Mouse (Mus musculus) small intestine, adult 2 months (tissue): Measurements from ENCODE around the gene Mutyh. TPM values are rescaled to one million over a fixed set of nuclear protein-coding genes. Genes with fewer than 3 reads are reported as not detected.
A peak's percentile ranks its signal among the peaks of the same experiment; 100 is the strongest.
"Not testable (repeated sequence)": the region's sequence is repeated elsewhere in the genome, so short reads cannot be mapped to it uniquely, and the experiment has no call there.

ENCODE experiments used
- H3K27ac ChIP-seq: fragments of 200-500 bp; 2 replicates; pipeline ENCODE4 v1.5.1; 2012; ENCODE audit warnings: low read depth, low read length, control low read depth, inconsistent platforms; ENCODE audit not compliant: insufficient read depth
- H3K27me3 ChIP-seq: fragments of 200-500 bp; 2 replicates; pipeline ENCODE4 v1.6.1; 2012; ENCODE audit warnings: mild to moderate bottlenecking, moderate library complexity, low read length, inconsistent platforms; ENCODE audit not compliant: control insufficient read depth, insufficient read depth
- H3K36me3 ChIP-seq: fragments of 200-500 bp; 2 replicates; pipeline ENCODE4 v1.6.1; 2012; ENCODE audit warnings: mild to moderate bottlenecking, low read length, control low read depth, inconsistent platforms; ENCODE audit not compliant: control insufficient read depth, insufficient read depth
- H3K4me1 ChIP-seq: fragments of 200-500 bp; 2 replicates; pipeline ENCODE4 v1.6.1; 2012; ENCODE audit warnings: low read length, inconsistent platforms, mixed read lengths; ENCODE audit not compliant: control insufficient read depth, insufficient read depth, insufficient read length
- H3K4me3 ChIP-seq: fragments of 200-500 bp; 2 replicates; pipeline ENCODE4 v1.5.1; 2012; ENCODE audit warnings: low read depth, mild to moderate bottlenecking, control low read depth, inconsistent platforms, low read length, moderate library complexity
- CTCF ChIP-seq: fragments of 200-500 bp; IDR thresholded peaks from 2 replicates; pipeline ENCODE4 v1.5.1; 2012; ENCODE audit warnings: low read depth, mild to moderate bottlenecking, control low read depth, inconsistent platforms, low read length, moderate library complexity, mixed read lengths; ENCODE audit not compliant: insufficient replicate concordance, insufficient read length; ENCODE audit errors: extremely low read depth
- POLR2A ChIP-seq: fragments of 200-500 bp; IDR thresholded peaks from 2 replicates; pipeline ENCODE4 v1.6.1; 2012; ENCODE audit warnings: low read depth, mild to moderate bottlenecking, control low read depth, inconsistent platforms, low read length, moderate library complexity
- WGBS: fragments of 180-500 bp; shearing (Covaris S2); methylation state at CpG from one replicate; pipeline ENCODE4 v1.1.7; 2018; 5-methylcytosine and 5-hydroxymethylcytosine counted together
- polyA plus RNA-seq: library from polyadenylated mRNA; depleted of rRNA; stranded (reverse); fragments of >200 nt; gene quantifications from 2 replicates; pipeline ENCODE4 v1.2.3, GENCODE M21; 2012

Mutyh gene
- polyA plus RNA-seq, 1 experiment, result 3.4 TPM

- H3K27ac ChIP-seq, result peak within 1 kb of the TSS; percentile 84
- no peaks in the 10 kb centered on the region for H3K27me3 ChIP-seq
- H3K36me3 ChIP-seq, result no peaks in the 10 kb centered on the region
- H3K4me1 ChIP-seq, result peaks cover 31% of the 10 kb centered on the region
- TF ChIP-seq CTCF (no peak), POLR2A (no peak)
- peak within 1 kb of the TSS; percentile 70 for H3K4me3 ChIP-seq
- 6% methylated on average over 9 of the region's 9 CpGs for WGBS
Measured at GRCm38 (mm10) chr4:116821694-116822016, 14.1 kb downstream of the Mutyh start, which contains the start of gene Hpdl. Gene Hpdl (minus strand): TSS chr4:116821707.

- Histone ChIP-seq H3K27ac (peak overlapping the region; percentile 70), H3K4me3 (peak overlapping the region; percentile 73), H3K4me1 (peaks cover 31% of the 10 kb centered on the region), H3K36me3 (no peaks in the 10 kb centered on the region), H3K27me3 (no peaks in the 10 kb centered on the region)
- 2% methylated on average over 29 of the region's 29 CpGs for WGBS
- TF ChIP-seq POLR2A (peak; percentile 87), CTCF (no peak)
Measured at GRCm38 (mm10) chr4:116824541-116825004, 17.1 kb downstream of the Mutyh start.

- Histone ChIP-seq H3K4me3 (no peak overlapping the region), H3K27ac (no peak overlapping the region), H3K4me1 (peaks cover 18% of the 10 kb centered on the region; the same call in 1 of the 2 replicates), H3K27me3 (no peaks in the 10 kb centered on the region), H3K36me3 (no peaks in the 10 kb centered on the region)
- TF ChIP-seq CTCF (peak; percentile 71; the same call in 1 of the 2 replicates), POLR2A (no peak)
- WGBS, result under 1% methylated on average over 4 of the region's 4 CpGs
Measured at GRCm38 (mm10) chr4:116827819-116828218, 20.3 kb downstream of the Mutyh start.

DNA sequence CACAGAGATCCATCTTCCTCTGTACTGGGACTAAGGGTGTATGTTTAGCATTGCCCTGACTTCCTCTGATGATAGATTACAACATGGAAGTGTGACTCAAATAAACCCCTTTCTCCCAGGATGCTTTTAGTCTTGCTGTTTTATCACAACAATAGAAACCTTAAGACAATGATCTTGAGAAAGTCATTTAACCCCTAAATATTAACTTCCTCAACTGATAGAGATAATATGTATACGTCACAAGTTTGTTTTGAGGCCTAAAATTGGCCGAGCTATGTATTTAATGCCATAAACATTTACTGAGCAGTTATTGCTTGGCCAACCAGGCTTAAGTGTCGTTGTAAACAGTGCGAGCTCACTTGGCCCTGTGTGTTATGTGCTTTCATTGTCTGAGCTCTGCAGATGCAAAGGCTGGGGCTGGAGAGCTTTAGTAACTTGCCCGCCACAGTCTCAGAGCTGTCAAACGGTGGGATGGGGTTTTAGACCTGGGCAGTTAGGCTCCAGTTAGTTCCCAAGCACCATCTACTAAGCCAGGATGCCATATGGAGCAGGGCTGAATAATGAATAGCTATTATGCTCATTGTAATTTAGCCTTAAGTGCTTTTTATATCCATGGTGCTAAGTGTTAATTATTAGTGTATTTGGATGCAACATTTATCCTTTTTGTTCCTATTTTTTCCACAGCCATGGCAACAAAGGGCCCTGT lies 22.0 kb downstream of the Mutyh start:
- WGBS, result 42% methylated on average over 6 of the region's 6 CpGs
- H3K36me3 ChIP-seq, result no peaks in the 10 kb centered on the region

DNA sequence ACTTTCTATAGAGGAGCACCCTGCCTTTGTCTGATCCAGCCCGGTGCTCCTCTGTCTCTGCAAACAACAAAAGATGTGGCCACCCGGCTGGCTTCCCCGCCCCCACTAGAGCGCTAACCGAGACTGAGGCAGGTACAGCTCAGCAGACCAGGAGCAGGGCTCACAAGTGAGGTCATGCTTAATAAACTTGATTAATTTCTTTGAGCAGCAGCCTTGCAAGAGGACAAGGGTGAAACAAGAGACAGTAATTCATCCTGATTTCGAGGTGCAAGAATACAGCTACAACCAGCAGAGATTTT lies 22.5 kb downstream of the Mutyh start:
- TF ChIP-seq CTCF, result no peak
- TF ChIP-seq POLR2A, result no peak
- H3K36me3 ChIP-seq, result no peaks in the 10 kb centered on the region
- H3K4me1 ChIP-seq, result peaks cover 8% of the 10 kb centered on the region; the same call in 1 of the 2 replicates
- H3K27ac ChIP-seq, result no peak overlapping the region
- H3K4me3 ChIP-seq, result no peak overlapping the region
- no peaks in the 10 kb centered on the region for H3K27me3 ChIP-seq
- WGBS, result 50% methylated on average over 6 of the region's 6 CpGs

More for the DNA sequence above, 22.0 kb downstream of the Mutyh start:
- Histone ChIP-seq H3K4me3 (no peak overlapping the region), H3K27ac (no peak overlapping the region), H3K4me1 (peaks cover 9% of the 10 kb centered on the region; the same call in 1 of the 2 replicates), H3K27me3 (no peaks in the 10 kb centered on the region)
- TF ChIP-seq POLR2A (no peak), CTCF (no peak)

DNA sequence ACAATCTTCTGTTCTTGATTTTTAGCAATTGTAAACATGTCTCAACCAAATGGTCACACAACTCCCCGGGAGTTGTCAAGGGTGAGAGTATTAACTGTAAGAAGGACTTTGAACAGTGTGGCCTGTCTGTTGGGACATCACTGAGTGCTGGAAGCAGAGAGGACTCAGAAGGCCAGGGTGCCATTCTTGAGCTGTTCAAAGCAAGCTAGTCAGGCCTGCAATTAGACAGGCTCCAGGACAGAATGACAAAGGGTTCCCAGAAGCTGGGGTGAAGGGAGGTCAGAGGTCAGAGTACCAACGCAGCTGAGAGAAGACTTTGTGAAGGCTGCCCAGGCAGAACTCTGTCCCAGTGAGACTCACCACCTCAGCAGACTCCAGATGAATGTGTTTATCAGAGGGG lies 31.5 kb downstream of the Mutyh start:
- Histone ChIP-seq H3K36me3 (no peaks in the 10 kb centered on the region), H3K27me3 (no peaks in the 10 kb centered on the region), H3K4me1 (no peaks in the 10 kb centered on the region; the same call in 1 of the 2 replicates), H3K27ac (no peak overlapping the region), H3K4me3 (no peak overlapping the region)
- 14% methylated on average over 2 of the region's 2 CpGs for WGBS
- TF ChIP-seq POLR2A (no peak), CTCF (no peak)

DNA sequence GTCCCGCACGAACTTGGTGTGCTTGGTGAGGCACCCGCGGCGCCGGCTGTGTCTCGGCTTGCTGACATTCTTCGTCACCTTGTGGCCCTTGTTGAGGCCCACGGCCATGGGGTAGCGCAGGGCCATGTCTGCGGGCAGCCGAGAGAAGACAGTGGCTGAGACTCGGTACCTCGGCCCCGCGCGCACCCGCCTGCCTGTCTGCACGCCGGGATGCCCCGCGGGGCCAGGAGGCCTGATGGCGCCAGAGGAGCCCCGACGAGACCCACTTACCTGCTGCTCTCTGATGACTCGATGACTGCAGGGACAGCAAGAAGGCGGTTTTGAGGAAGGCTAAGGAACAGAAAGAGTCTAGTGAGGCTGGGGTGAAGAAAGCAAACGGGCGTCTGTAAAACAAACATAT lies 32.6 kb downstream of the Mutyh start:
- H3K4me3 ChIP-seq, result not testable (repeated sequence)

DNA sequence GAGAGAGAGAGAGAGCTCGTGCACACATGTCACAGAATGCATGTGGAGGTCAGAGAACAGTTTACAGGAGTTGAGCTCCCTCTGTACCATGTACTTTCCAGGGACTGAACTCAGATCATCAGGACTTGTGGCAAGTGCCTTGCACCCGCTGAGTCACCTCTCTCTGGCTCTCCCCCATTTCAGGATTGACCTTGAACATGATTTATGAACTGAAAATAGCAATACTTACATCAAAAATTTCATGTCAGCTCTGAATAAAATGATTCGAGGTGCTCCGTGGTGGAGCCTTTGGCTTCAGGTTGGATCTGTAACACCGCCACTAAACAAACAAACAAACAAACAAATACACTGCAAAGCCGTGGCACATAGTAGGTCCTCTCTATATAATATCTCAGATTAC lies 33.3 kb downstream of the Mutyh start:
- H3K4me3 ChIP-seq, result no peak overlapping the region
- no peak overlapping the region for H3K27ac ChIP-seq
- H3K4me1 ChIP-seq, result no peaks in the 10 kb centered on the region; the same call in 1 of the 2 replicates
- TF ChIP-seq CTCF, result no peak
- no peak for TF ChIP-seq POLR2A
- H3K36me3 ChIP-seq, result no peaks in the 10 kb centered on the region
- H3K27me3 ChIP-seq, result no peaks in the 10 kb centered on the region
- WGBS, result 80% methylated on average over 6 of the region's 6 CpGs

More for the DNA sequence above, 32.6 kb downstream of the Mutyh start:
- H3K27me3 ChIP-seq, H3K27ac ChIP-seq, H3K36me3 ChIP-seq, H3K4me1 ChIP-seq: not testable (repeated sequence)
- WGBS, result 48% methylated on average over 27 of the region's 29 CpGs
